Mouse (Mus musculus): ENCODE measurements around the gene Tmprss11e. TPM values are rescaled to one million over a fixed set of nuclear protein-coding genes. Genes with fewer than 3 reads are reported as not detected.

Tmprss11e gene
- polyA plus RNA-seq, 1 experiment from 2014 or later = not detected

GRCm38 (mm10) chr5:86730587-86730986, 15.0 kb downstream of the Tmprss11e start:
- Histone ChIP-seq H3K36me3 (no peaks in the 10 kb centered on the region), H3K27me3 (ENCODE audit: low read depth, poor library complexity, severe bottlenecking) (no peaks in the 10 kb centered on the region), H3K4me3 (no peak overlapping the region), H3K4me1 (no peaks in the 10 kb centered on the region), H3K9me3 (replicated peaks) (no peaks in the 10 kb centered on the region), H3K27ac (no peak overlapping the region)
- DNase-seq (ENCODE audit: low spot score) = no peak
- 83% methylated on average over 4 of the region's 4 CpGs for WGBS

GRCm38 (mm10) chr5:86728574-86728973, 17.0 kb downstream of the Tmprss11e start:
- 85% methylated on average over 6 of the region's 6 CpGs for WGBS
- no peaks in the 10 kb centered on the region for H3K4me1 ChIP-seq
- H3K9me3 ChIP-seq (replicated peaks) = no peaks in the 10 kb centered on the region
- no peak overlapping the region for H3K4me3 ChIP-seq
- H3K36me3 ChIP-seq = no peaks in the 10 kb centered on the region
- no peak for DNase-seq (ENCODE audit: low spot score)
- no peaks in the 10 kb centered on the region for H3K27me3 ChIP-seq (ENCODE audit: low read depth, poor library complexity, severe bottlenecking)
- no peak overlapping the region for H3K27ac ChIP-seq

- DNase-seq (ENCODE audit: low spot score) = no peak
- no peaks in the 10 kb centered on the region for H3K36me3 ChIP-seq
Measured at GRCm38 (mm10) chr5:86727033-86727432, 18.6 kb downstream of the Tmprss11e start.

GRCm38 (mm10) chr5:86725021-86725420, 20.6 kb downstream of the Tmprss11e start:
- H3K9me3 ChIP-seq (replicated peaks) = no peaks in the 10 kb centered on the region
- no peak for DNase-seq (ENCODE audit: low spot score)
- no peak overlapping the region for H3K27ac ChIP-seq
- no peak overlapping the region for H3K4me3 ChIP-seq
- H3K4me1 ChIP-seq = no peaks in the 10 kb centered on the region
- H3K36me3 ChIP-seq = no peaks in the 10 kb centered on the region
- no peaks in the 10 kb centered on the region for H3K27me3 ChIP-seq (ENCODE audit: low read depth, poor library complexity, severe bottlenecking)

More at GRCm38 (mm10) chr5:86727033-86727432, 18.6 kb downstream of the Tmprss11e start:
- H3K4me1 ChIP-seq = no peaks in the 10 kb centered on the region
- 90% methylated on average over 9 of the region's 9 CpGs for WGBS
- no peaks in the 10 kb centered on the region for H3K27me3 ChIP-seq (ENCODE audit: low read depth, poor library complexity, severe bottlenecking)
- H3K9me3 ChIP-seq (replicated peaks) = no peaks in the 10 kb centered on the region
- H3K27ac ChIP-seq = no peak overlapping the region
- no peak overlapping the region for H3K4me3 ChIP-seq

GRCm38 (mm10) chr5:86722820-86723460, 22.7 kb downstream of the Tmprss11e start:
- WGBS = 57% methylated on average over 2 of the region's 2 CpGs
- H3K27ac ChIP-seq = no peak overlapping the region
- H3K36me3 ChIP-seq = no peaks in the 10 kb centered on the region
- no peaks in the 10 kb centered on the region for H3K4me1 ChIP-seq
- no peaks in the 10 kb centered on the region for H3K27me3 ChIP-seq (ENCODE audit: low read depth, poor library complexity, severe bottlenecking)
- no peak overlapping the region for H3K4me3 ChIP-seq
- no peaks in the 10 kb centered on the region for H3K9me3 ChIP-seq (replicated peaks)
- DNase-seq (ENCODE audit: low spot score) = no peak

- no peaks in the 10 kb centered on the region for H3K9me3 ChIP-seq (replicated peaks)
- WGBS = 89% methylated on average over 2 of the region's 2 CpGs
- no peaks in the 10 kb centered on the region for H3K27me3 ChIP-seq (ENCODE audit: low read depth, poor library complexity, severe bottlenecking)
- no peak for DNase-seq (ENCODE audit: low spot score)
- H3K27ac ChIP-seq = no peak overlapping the region
- no peaks in the 10 kb centered on the region for H3K36me3 ChIP-seq
- no peak overlapping the region for H3K4me3 ChIP-seq
- no peaks in the 10 kb centered on the region for H3K4me1 ChIP-seq
Measured at GRCm38 (mm10) chr5:86714967-86715366, 30.6 kb downstream of the Tmprss11e start.

- Histone ChIP-seq H3K4me1 (no peaks in the 10 kb centered on the region), H3K4me3 (no peak overlapping the region), H3K27me3 (ENCODE audit: low read depth, poor library complexity, severe bottlenecking) (no peaks in the 10 kb centered on the region), H3K9me3 (replicated peaks) (no peaks in the 10 kb centered on the region), H3K36me3 (no peaks in the 10 kb centered on the region), H3K27ac (no peak overlapping the region)
- DNase-seq (ENCODE audit: low spot score) = no peak
- 82% methylated on average over 3 of the region's 3 CpGs for WGBS
Measured at GRCm38 (mm10) chr5:86704923-86705322, 40.7 kb downstream of the Tmprss11e start.

- H3K4me1 ChIP-seq = no peaks in the 10 kb centered on the region
- H3K4me3 ChIP-seq = no peak overlapping the region
- no peak overlapping the region for H3K27ac ChIP-seq
- 67% methylated on average over 4 of the region's 4 CpGs for WGBS
- no peaks in the 10 kb centered on the region for H3K27me3 ChIP-seq (ENCODE audit: low read depth, poor library complexity, severe bottlenecking)
- peak; percentile 59 for DNase-seq (ENCODE audit: low spot score)
- H3K9me3 ChIP-seq (replicated peaks) = no peaks in the 10 kb centered on the region
- no peaks in the 10 kb centered on the region for H3K36me3 ChIP-seq
Measured at GRCm38 (mm10) chr5:86684667-86685066, 60.9 kb downstream of the Tmprss11e start.

- DNase-seq (ENCODE audit: low spot score) = no peak
- Histone ChIP-seq H3K9me3 (replicated peaks) (no peaks in the 10 kb centered on the region), H3K4me1 (no peaks in the 10 kb centered on the region), H3K36me3 (no peaks in the 10 kb centered on the region), H3K27ac (no peak within 1 kb of the TSS), H3K27me3 (ENCODE audit: low read depth, poor library complexity, severe bottlenecking) (no peaks in the 10 kb centered on the region), H3K4me3 (no peak within 1 kb of the TSS)
- WGBS = 82% methylated on average over 5 of the region's 5 CpGs
Measured at GRCm38 (mm10) chr5:86676262-86676661, 69.4 kb downstream of the Tmprss11e start, which contains the start of gene Tmprss11b. Gene Tmprss11b (minus strand): TSS chr5:86676362.

Other genes with a start within 250 kb of the Tmprss11e start
- not detected in 2 replicates for gene Tmprss11g, start 227.2 kb downstream of the Tmprss11e start, polyA plus RNA-seq (2016; fragmentation: Nextera tagmentation; extraction: Ambion mirVana)
- gene Tmprss11f, start 113.4 kb downstream of the Tmprss11e start, polyA plus RNA-seq (2016; fragmentation: Nextera tagmentation; extraction: Ambion mirVana) = 0.04 TPM in 1 of 2 replicates, not detected in the other
- not detected in 2 replicates for gene Tmprss11b, start 69.5 kb downstream of the Tmprss11e start, polyA plus RNA-seq (2016; fragmentation: Nextera tagmentation; extraction: Ambion mirVana)
- gene Ythdc1, start 58.4 kb upstream of the Tmprss11e start, polyA plus RNA-seq (2016; fragmentation: Nextera tagmentation; extraction: Ambion mirVana) = 34.8 and 43.0 TPM in 2 replicates
- gene Ugt2b34, start 161.1 kb upstream of the Tmprss11e start, polyA plus RNA-seq (2016; fragmentation: Nextera tagmentation; extraction: Ambion mirVana) = not detected in 2 replicates
- gene Ugt2b1, start 180.7 kb upstream of the Tmprss11e start, polyA plus RNA-seq (2016; fragmentation: Nextera tagmentation; extraction: Ambion mirVana) = not detected in 2 replicates

Measured in limb, embryonic 10.5 days (tissue).